Mouse (Mus musculus) heart, adult 2 months (tissue): ENCODE results near the gene Prss30.

ENCODE experiments used
- CTCF ChIP-seq: fragments of 200-600 bp; IDR thresholded peaks from 2 replicates; pipeline ENCODE4 v1.8.1; 2022; ENCODE audit warnings: antibody characterized with exemption, mild to moderate bottlenecking, moderate library complexity
- POLR2A ChIP-seq: fragments of 200-500 bp; IDR thresholded peaks from 2 replicates; pipeline ENCODE4 v1.6.1; 2011; ENCODE audit warnings: mild to moderate bottlenecking, low read depth, low read length, control low read depth; ENCODE audit not compliant: insufficient read depth

DNA sequence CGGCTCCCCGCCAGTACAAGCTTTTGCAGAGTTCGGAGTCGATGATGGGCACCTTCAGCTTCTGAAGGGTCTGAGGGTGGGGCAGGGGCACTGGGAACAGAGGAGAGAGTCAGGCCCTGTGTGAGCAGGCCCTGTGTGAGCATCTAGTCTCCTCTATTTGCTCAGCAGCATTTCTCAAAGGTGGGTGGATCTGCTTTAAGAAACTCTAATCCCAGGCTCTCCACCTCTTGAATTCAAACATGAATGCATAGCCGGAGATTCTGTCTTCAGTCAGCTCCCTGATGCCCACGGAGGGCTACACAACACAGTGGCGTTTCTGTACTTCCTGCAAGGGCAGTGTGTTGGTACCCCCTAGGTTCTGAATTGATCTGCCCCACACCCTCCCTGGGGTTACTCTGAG, 14.3 kb upstream of the Prss30 start:
- TF ChIP-seq CTCF (no peak), POLR2A (no peak)
